Mouse (Mus musculus) fibroblast of lung, adult 2 months (primary cell): ENCODE measurements at regions not wholly inside any gene's neighbourhood (a gene's known extent, or its start where the extent isn't known, plus 50 kb on each side); places are given as distances from the start of the nearest gene placed in this dataset.

Source experiments
- DNase-seq: peaks from one replicate; pipeline ENCODE4 v3.0.0-alpha.2; 2011; ENCODE audit warnings: low read depth

DNA sequence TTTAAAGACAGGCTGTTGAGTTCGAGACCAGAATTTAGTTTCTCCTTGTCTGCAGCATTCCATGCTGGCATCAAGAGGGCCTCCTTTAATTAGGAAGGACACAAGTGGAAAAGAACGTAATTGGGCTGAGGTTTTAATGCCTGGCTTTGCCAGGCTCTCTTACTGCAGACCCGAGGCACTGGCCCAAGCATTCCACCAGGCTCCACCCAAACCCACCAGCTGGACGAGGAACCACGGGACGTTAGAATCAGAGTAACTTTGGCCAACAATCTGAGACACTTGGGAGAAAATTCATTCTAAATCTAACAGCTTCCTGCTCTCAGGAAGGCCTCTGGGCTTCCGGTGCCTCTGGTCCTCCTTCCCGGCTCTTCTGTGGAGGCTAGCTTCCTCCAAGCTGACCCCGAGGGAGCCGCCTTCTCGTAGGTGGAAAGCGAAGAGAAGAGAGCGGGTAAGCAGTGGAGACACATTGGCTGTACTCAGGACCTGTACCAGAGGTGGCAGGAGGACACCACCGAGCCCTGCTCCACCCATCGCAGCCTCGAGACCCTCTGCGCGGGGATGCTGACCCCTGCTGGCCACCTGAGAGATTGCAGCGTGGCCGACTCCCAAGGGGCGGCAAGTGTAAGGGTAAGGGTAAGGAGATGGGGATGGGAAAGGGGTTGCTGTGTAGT is 105.5 kb downstream of the Tmem17 start:
- no peak for DNase-seq

DNA sequence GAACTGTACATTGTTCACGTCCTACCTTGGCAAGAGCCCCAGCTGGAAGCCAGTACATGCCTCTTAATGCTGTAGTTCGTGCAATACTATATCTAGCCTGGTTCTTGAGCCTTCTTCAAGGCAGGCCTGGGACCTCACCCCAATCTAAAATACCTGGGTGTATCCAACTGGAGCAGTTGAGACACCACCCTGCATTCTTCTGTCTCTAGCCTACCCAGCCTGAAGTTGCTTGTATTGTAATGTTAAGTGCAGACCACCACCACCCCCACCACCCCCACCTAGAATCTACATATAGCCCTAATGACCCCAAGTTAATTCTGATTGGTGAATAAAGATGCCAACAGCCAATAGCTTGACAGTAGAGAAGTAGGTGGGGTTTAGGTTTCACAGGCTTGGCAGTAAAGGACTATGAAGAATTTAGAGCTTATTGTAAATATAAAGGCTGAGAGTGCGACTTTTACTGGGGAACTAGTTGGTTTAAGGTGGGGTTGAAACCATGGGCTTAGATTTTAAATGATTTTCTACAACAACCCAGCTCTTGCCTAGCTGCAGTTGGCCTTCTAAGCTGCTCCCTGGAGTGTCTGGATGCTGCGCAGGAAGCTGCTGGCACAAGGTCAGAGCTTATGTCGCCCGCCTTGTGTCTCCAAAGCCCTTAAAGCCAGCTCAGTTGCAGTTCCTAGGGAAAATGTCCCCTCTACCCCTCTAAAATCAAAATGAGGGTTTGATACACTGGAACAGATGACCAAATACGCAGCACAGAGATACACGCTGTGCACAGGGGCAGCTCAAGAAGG is 109.2 kb downstream of the Tmem17 start:
- DNase-seq, result no peak

DNA sequence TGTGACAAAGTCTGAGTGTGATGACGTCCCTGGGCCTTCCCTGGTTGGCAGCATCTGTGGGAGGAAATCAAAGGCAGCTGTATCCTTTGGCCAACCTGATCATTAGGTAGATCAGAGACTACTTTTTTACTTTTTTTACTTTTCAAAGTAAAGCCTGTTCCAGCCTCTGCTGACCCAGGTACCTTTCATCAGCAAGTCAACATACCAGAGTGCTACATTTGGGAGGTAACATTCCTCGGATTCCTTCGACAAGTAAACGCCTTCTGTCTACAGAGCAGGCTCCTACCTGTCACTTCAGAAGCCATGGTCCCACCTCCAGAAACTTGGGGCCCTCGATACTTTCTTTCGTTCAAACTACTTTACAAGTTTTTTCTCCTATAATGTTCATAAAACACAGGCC is 110.0 kb downstream of the Tmem17 start:
- no peak for DNase-seq

DNA sequence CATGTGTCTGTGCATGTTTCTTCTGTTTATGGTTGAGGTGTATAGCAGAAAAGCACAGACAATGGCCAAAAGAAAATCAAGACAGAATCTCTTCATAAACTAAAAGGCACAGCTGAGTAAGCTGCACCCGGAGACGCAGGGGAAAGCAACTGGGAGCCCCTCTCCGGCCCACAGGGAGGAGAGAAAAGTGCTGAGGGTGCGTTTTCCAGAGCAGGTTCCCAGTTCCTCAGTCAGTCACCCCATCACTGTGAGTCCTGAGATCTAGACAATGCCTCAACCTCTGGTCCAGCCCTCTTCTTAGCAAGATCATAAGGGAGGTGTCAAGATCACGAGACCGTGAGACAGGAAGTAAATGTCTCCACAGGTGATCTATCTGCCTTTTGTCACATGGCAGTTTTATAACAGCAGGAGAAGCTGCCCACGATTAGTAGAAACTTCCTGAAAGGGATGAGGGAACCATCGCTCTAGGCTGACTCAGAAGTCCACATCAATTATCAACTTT is 110.7 kb downstream of the Tmem17 start:
- DNase-seq, result no peak

DNA sequence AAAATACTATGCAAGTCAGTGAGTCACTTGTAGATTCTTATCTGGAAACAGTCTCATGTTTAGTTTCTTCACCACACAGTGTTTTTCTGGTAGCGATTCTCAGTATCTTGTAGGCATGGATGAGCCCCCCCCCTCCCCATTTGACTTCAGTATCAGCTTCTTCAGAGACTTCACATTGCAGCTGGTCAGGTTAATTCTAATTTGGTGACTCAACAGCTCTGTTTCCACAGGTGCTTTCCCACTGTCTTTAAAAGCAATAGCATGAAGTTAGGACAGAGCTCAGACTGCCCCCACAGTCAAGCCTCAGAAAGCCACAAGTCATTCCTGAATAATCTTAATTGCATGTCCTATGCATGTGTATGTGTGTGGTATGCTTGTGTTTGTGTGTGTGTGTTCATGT is 114.5 kb downstream of the Tmem17 start:
- DNase-seq, result no peak

DNA sequence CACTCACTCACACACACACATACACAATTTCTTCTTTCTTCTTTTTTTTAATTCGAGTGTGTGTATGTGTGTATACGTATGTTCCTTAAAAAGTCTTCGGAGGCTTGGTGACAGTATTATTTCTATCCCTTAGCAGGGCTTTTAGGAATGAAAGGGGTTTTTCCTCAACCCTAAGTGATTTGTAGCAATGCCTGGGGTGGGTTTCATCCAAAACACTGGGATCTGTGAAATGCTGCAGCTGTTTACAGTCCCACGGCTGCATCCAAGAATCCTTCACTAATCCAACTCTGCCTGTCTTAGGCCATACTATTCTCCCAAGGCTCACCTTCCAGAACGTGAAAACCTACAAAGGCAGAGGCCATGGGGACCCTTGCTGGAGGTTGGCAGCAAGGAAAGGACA is 116.6 kb downstream of the Tmem17 start:
- no peak for DNase-seq

DNA sequence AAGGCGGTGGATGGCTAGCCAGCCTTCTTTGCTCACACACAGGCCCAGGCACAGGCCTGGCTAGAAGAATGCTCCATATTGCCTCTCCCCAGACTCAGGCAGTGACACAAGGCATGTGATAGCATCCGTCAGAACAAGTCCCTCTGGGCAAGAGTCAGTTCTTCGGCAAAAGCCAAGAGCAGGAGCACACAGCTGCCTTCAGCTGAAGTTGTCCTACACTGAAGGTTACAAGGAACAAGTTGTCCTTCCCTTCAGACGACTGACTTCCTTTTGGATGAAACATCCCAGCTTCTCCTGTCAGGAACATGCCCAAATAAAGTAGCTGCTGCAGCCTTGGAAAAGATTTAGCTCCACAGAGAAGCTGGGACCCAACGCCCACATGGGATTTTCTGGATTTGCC is 117.1 kb downstream of the Tmem17 start:
- DNase-seq, result no peak

DNA sequence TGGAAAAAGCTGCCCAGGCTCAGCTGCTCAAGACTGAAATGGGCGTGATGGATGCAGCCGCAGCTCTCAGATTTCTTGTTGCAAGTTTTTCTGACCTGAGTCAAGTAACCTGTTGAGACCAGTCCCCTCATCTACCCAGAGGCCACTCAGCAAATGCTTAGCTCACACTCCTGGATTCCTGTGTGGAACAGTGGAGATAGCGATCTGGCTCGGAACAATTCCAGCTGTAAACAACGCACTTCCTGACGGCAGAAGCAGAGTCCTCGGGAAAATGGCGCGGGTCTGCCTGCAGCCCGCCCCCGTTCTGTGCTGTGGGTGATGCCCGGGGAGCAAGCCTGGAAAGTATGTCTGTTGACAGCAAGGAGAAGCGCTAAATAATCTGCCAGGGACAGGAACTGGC is 117.7 kb downstream of the Tmem17 start:
- no peak for DNase-seq

DNA sequence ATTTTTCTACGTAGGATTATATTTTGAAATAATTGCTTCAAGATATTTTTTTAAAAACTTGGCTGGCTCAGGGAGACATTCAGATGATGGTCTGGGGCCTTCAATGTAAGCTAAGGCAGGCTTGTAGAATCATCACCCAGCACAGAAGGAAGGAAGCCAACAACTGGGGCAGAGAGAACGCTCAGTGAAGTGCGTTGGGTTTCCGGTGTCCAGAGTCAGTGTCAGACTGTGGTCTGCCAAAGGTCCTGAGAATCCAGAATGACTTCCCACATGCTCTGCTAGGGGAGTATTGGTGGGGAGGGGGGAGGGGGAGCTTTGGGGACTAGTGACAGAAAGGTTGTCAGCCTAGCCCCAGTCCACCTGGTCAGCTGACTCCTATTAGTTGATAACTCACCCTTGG is 118.1 kb downstream of the Tmem17 start:
- DNase-seq, result no peak

DNA sequence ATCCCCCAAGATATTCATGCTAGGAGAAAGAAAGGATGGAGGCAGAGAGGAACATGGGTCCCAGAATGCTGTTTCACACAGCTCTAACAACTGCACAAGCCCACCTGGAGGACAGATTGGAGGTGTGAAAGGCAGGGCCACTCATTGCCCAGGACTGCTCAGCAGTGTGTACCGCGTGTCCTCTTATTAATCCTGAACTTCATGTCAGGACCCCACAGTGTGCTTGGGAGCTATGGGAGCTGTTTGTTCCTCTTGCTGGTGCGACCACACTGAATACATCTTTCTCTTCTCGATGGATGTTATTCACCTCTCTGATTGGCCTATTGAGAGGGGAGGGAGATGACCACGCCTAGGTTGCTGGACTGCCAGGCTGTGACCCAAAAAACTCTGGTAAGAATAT is 119.1 kb downstream of the Tmem17 start:
- DNase-seq, result no peak

DNA sequence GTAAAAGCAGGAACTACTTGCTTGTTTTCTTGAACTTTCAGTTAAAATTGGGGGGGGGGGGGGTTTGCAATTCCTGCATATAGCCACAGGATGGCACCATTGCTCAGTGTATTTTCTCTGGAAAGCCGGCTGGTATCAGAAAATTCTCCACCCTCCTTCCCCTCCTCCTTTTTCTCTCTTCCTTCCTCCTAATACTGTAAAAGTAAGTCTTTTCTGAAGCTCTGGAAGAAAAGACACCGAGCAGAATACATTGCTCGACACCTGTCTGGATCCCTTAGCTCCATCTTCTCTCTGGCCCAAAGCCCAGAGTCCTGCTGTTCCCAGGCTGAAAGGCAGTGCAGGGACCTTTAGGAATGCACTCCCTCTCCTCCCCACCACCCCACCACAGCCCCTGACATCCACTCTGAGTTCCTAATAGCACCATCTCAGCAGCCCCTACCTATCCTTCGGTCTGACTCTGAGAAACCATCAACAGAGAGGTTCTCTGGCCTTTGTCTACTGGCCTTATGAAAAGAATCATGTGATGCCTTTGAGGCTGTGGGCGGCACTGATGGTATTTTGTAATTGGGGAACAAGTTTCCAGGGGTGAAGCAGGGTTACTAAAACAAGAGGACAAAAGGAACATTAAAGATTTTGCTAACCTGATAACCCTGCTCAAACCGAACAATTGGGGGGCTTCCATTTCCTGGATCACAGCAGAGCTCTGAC is 119.9 kb downstream of the Tmem17 start:
- no peak for DNase-seq

DNA sequence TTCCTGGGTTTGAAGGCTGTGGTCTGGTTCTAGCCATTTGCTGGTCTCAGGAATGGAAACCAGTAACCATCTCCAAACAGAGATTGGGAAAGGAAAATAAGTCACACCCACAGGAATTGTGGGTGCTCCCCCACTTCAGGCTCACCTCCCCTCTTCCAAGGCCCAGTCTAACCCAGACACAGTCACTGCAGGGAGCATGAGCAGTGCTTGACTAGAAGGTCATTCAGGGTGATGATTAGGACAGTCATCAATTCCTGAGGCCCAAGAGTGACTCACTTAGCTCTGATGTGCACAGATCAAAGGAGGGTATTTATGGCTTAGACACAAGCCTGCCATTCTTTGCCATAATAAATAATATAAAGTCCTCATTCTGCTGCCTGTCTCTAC is 120.4 kb downstream of the Tmem17 start:
- no peak for DNase-seq

DNA sequence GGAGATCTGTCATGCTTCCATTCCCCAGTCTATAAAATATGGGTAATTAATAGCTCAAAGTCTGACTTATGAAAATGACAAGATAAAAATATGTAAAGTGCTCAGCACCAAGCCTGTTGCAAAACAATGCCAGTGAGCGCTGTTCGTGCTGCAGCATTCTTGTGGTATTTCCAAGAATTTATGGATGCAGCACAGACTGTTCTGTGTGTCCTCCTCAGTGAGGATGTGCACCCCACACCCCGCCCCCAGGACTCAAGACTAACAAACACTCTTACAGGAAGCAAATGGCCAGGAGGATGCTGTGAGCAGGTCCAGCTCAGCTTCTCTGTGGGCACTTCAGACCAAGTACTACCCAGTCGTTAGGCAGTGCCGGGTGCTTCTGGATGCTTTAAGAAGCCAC is 121.1 kb downstream of the Tmem17 start:
- DNase-seq, result no peak

DNA sequence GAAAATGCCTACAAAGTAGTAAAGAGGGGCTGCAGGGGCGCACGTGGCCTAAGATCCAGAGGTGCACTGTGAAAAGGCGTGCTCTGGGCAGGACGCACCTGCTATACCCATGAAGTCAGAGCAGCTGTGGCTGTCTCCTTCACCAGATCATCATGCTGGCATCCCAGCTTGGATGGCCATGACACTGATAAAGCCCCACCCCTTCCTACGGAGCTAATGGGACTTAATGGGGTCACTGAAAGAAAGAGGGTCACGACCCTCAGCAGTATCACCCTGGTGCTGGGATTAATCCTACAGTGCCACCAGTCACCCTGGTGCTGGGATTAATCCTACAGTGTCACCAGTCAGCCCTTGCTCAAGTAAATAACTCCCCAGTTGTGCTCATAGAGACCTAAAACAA is 122.1 kb downstream of the Tmem17 start:
- DNase-seq, result no peak

DNA sequence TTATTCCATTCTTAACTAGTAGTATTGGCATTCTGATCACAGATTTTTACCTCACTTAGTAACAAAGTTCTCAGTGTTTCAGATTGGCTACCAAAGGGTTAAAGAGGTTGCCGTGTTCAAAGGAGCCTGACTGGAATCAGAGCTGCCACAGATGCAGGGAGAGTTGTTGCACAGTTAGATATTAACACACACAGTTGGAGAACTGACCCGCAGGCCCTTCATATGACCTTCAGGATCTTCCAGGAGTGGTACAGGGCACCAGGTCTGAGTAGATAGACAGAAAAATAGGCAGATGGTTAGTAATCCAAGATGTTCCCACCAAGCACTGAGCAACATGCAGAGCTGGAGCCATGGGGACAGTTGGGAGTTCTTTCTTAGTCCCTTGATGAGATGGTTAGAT is 123.1 kb downstream of the Tmem17 start:
- DNase-seq, result no peak

DNA sequence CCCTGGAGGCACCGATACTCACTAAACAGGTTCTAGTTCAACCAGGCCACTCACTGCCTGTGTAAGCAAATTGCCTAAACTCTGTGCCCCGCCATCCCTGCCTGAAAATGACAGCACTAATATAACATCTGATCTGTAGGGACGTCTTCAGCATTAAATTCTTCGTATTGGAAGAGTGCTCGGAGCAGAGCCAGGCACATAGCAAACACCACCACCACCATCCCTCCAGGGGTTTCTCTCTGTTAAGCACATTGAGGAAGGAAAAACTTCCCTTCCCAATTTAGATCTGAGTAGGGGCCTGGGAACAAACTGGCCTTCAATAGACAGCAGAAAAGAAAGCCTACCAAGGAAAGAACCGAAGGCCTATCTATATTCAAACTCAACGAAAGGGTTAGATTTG is 124.4 kb downstream of the Tmem17 start:
- DNase-seq, result no peak

DNA sequence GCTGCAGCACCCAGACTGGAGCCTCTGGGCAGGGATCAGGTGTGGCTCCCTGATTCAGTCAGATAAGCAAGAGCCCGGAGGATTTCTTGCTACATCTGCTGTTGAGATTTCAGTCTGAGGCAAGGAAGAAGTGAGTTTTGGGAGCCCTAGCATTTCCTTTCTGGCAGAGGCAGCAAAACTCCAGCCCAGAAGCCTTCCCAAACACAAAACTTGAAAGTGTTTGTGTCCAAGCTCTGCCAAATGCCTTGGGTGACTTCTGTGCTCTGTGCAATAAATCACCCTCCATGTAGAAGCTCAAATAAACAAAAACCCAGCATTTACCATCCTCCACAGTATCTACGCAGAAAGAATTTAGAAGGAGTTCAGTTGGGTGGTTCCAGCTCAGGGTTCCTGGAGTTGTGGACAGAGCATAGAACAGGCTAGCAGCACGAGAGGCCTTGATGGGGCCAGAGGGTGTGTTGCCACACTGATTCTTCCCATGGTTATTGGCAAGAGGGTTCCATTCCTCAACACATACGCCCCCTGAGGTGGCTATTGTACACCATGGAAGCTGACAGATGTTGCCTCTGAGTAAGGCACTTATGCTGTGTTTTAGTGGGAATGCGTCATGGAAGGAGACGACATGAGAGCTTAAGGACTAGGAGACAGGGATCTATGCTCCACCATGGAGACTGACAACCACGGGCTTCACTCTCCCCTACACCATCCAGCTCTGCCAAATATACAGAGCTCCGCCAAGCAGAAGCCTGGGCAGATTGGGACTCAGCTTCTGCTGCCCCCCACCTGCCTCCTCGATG is 125.1 kb downstream of the Tmem17 start:
- DNase-seq, result no peak

DNA sequence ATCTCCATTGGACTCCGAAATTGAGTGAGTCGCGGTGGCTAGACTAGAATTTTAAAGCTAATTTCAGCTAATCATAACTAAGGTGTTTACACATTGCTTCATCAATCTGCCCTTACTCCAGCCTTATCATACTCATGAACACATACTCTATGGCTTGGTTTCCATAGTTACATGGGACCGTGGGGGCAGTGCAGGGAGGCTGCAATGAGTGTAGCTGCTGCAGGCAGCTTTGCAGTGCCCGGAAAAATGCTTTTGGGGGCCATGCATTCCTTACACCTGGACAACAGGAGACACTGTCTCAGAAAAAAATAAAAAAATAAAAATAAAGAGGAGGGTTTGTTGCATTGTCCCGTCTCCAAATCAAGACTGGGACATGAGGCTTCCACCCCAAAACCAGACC is 126.3 kb downstream of the Tmem17 start:
- DNase-seq, result no peak

DNA sequence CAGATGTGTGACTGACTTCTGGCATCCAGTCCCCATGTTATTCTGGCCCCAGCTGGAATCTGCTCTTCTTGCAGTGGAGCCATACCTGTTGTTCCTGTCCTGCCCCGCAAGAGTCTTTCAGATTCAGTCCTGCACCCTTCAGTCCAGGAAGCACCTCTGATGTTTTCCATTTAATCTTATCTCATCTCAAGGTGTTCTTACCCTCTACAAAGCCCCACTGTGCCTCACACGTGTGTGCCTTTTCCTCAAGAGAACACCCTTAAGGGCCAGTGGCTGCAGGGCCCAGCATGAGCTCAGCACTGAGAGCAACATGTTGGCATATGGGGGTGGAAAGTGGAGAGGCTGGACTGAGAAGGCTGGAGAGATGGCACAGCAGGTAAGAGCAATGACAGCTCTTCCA is 126.8 kb downstream of the Tmem17 start:
- no peak for DNase-seq

DNA sequence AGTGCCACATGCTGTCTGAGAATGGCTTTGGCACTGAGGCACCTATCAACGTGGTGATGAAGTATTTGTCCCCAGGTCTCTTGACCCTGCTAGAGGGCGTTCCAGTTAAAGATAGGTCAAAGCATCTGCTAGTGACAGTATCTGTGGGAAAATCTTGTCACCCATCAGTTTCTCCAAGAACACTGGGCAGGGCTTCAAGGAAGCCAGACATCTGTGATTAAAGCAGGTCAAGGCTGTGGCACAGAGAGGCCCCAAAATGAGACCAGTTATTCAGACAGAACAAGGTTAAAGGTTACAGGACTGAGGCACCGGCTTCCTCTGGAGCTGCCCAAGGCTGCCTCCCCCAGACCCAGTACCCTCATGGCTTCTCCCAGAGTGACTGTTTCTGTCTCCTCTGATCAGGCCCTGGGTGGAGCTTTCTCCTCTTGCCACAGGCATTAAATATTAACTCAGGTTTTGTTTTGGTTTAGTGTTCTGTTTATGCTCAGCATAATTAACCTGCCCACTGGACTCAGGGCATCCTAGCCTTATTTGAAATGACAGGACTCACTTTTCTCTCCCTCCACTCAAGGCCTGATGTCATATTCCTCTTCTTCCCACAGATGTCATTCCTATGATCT is 128.6 kb downstream of the Tmem17 start:
- no peak for DNase-seq

DNA sequence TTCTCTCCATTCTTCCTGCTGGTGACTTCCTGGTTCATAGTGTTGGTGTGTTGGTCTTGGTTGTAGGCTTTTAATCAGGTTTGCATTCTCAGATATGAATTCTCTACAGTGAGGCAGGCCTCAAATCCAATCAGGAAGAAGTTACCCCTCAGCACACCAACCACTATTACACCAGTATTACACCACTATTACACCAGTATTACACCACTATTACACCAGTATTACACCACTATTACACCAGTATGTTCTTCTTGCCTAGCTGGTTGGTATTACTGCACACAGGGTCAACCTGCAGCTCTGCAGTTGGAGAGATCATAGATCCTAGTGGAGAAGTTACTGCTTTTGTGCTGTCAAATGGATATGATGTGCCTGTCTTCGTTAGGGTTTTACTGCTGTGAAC is 129.6 kb downstream of the Tmem17 start:
- DNase-seq, result no peak
